Mouse (Mus musculus) layer of hippocampus, adult 2 months (tissue): Measurements from ENCODE around the gene Dcun1d4. TPM values are rescaled to one million over a fixed set of nuclear protein-coding genes. Genes with fewer than 3 reads are reported as not detected.
"Not testable (repeated sequence)": the region's sequence is repeated elsewhere in the genome, so short reads cannot be mapped to it uniquely, and the experiment has no call there.

Experiments used
- DNase-seq, 2 experiments: peaks; one replicate each; pipeline ENCODE4 v3.0.0; 2022; ENCODE audit warnings: low spot score in 2 of 2
- H3K27ac ChIP-seq: fragments of 200-600 bp; 2 replicates; pipeline ENCODE4 v1.8.1; 2022
- H3K4me3 ChIP-seq: fragments of 200-600 bp; 2 replicates; pipeline ENCODE4 v1.8.1; 2022; ENCODE audit warnings: mild to moderate bottlenecking
- CTCF ChIP-seq: fragments of 200-600 bp; conservative IDR thresholded peaks from 2 replicates; pipeline ENCODE4 v1.8.1; 2022; ENCODE audit warnings: antibody characterized with exemption, mild to moderate bottlenecking, moderate library complexity
- long read RNA-seq, 2 experiments: library from polyadenylated mRNA; stranded (forward); transcript quantifications; one replicate each; pipeline ENCODE4 v2.0.0; 2021; ENCODE audit warnings: borderline mapping rate in 2 of 2
- total RNA-seq, 2 experiments: library from RNA; stranded (reverse); gene quantifications; 2 replicates each; pipeline ENCODE4 v1.2.3; 2021

Dcun1d4 gene
- total RNA-seq, result 100 to 1,000 TPM; 124 to 132 TPM
- long read RNA-seq, experiment 1, full-length matches to known transcripts, result 54 of 102 reads
- long read RNA-seq, experiment 1, partial matches to known transcripts, result 5 of 102 reads
- long read RNA-seq, experiment 1, other reads (novel, unspliced or antisense), result 43 of 102 reads
- long read RNA-seq, experiment 2, full-length matches to known transcripts, result 75 of 150 reads
- long read RNA-seq, experiment 2, partial matches to known transcripts, result 3 of 150 reads
- long read RNA-seq, experiment 2, other reads (novel, unspliced or antisense), result 72 of 150 reads

DNA sequence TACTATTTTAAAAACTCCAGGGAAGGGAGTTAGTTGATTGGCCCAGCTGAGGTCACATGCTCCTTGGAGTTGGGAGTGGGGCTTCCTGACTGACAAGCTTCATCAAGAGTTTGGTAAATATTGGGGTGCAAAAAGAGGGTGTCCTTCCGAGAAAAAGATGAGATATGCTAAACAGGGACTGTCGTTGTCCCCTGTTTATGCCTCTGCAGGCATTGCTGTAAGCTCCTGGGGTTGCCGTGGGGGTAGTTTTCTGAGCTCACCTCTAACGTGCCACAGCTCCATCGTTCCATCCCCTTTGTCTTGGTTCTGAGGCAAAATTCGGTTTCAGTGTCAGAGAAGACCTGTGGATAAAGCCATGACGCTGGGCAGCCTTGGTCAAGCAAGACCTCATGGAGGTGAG lies at the start of gene Dcun1d4:
TSS of gene Dcun1d4 (plus strand) at position 301 of the 400 bp plus-strand sequence.
- Histone ChIP-seq H3K27ac (no peak within 1 kb of the TSS), H3K4me3 (no peak within 1 kb of the TSS)
- DNase-seq, result no peak
- no peak for TF ChIP-seq CTCF

- Histone ChIP-seq H3K4me3 (peak overlapping the region; percentile 36), H3K27ac (no peak overlapping the region; the same call in 1 of the 2 replicates)
- DNase-seq, result peak; percentile 84 to 88
- TF ChIP-seq CTCF, result peak; percentile 91
Measured at GRCm38 (mm10) chr5:73431581-73431980, 49.2 kb upstream of the Dcun1d4 start.

DNA sequence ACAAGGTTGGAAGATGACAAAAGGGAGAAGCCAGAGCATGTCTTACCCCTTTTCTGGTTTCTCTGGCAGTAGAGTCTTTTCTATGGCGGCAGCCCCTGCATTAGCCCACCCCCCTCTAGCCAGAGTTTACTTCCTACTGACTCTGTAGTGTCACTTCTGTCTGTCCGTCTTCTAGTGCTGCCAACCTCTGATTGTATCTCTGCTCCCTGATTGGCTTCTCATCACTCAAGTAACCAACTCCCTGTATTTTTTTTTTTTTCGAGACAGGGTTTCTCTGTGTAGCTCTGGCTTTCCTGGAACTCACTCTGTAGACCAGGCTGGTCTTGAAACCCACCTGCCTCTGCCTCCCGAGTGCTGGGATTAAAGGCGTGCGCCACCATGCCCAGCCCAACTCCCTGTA lies 48.0 kb upstream of the Dcun1d4 start:
- H3K4me3 ChIP-seq, result no peak overlapping the region

GRCm38 (mm10) chr5:73434764-73435163 lies 46.0 kb upstream of the Dcun1d4 start:
- no peak for DNase-seq
- no peak for TF ChIP-seq CTCF
- Histone ChIP-seq H3K4me3 (no peak overlapping the region), H3K27ac (no peak overlapping the region)

More for the DNA sequence above, 48.0 kb upstream of the Dcun1d4 start:
- DNase-seq, result no peak
- no peak overlapping the region for H3K27ac ChIP-seq
- no peak for TF ChIP-seq CTCF

DNA sequence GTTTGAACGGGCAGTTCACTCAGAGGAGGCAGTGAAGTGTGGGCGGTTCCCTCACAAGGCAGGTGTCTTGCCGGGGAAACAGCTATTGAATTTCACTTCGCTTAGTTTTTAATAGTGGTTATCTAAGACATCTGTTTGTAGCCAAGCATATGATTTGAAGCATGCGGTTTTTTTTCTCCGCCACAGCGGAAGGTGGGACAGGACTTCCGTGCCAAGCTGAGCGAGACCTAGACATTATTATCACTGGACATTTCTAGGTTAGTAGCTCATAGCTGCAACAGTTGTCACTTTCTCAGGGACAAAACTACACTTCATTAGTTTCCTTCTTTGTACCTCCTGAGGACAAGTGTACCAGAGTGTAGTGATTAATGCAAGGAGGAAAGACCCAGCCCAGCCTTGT lies 38.6 kb upstream of the Dcun1d4 start:
- DNase-seq, result no peak
- H3K27ac ChIP-seq, result no peak overlapping the region
- no peak for TF ChIP-seq CTCF
- no peak overlapping the region for H3K4me3 ChIP-seq

DNA sequence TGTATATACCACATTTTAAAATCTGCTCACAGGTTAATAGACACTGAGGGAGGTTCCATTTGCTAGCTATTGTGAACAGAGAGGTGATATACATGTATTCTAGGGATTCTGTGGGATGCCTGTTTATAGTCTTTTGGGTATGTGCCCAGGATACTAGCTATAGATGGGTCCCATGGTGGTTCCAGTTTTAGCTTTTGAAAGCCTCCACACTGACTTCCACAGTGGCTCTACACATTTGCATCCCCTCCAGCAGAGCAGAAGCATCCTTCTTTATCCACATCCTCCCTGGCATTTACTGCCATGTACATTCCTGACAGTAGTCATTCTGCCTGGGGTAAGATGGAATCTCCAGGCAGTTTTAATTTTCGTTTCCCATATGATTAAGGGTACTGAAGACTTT lies 30.5 kb upstream of the Dcun1d4 start:
- DNase-seq, result no peak
- Histone ChIP-seq H3K4me3 (no peak overlapping the region), H3K27ac (no peak overlapping the region)
- TF ChIP-seq CTCF, result no peak

GRCm38 (mm10) chr5:73454502-73455306 lies 26.1 kb upstream of the Dcun1d4 start:
- DNase-seq, result no peak

DNA sequence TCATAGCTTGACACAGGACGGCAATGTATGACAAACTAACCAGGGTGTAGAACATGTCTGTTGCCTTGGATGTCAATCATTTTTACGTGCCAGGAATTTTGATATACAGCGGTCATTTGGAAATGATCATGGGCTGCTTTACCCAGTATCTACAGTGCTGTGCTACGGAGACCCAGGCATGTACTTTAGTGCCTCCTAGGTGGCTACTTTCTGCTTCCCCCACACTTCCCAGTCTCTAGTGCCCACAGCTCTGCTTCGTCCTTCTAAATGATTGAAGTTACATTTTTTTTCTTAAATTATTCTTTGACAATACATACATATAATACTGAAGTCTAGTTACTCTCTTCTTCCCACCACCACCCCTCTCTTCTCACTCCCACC lies 25.5 kb upstream of the Dcun1d4 start:
- DNase-seq, result no peak
- TF ChIP-seq CTCF, result no peak
- no peak overlapping the region for H3K27ac ChIP-seq

More at GRCm38 (mm10) chr5:73454502-73455306, 26.1 kb upstream of the Dcun1d4 start:
- TF ChIP-seq CTCF, result no peak
- no peak overlapping the region for H3K27ac ChIP-seq
- H3K4me3 ChIP-seq, result no peak overlapping the region

DNA sequence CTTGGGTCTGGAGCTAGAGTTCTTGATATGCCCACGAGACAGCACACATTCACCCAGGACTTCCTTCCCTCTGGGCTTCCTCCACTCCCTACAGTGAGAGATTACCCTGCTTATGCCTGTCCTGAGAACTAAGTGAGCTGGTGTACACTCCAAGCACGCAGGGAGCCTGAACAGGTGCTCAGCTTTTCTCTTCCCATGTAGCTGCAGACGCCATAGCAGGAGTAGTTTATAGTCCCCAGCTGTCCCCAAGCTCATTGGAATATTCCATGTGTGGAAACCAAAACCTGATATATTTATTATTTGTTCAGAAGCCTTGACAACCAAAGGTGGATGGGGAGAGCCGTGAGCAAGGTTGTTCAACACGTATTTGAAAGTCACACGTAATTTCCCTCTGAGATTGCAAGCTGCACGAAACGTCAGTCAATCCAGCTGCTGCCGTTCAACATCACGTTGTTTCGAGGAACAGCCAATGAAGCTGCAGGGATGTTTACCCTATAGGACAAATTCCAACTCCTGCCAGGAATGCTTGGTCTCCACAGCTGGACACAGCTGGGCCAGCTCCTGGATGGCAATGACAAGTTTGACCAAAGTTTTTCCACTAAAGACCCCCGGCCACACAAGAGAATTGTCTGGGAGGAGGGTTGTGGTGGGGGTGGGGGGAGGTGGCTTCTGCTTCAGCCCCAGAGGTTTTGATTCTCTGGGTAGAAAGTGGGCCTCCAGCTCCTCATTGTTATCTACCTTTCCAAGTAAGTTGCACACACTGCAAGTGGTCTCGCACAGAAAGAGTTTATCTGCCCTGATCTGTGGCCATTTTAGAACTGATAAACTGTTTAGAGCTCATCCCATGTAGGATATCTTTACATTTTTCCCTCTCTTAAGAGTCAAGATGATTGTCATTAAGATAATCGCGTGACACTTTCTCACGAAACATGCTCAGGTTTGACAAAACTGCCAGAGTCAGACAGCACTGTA lies 12.1 kb upstream of the Dcun1d4 start:
- no peak for DNase-seq
- H3K27ac ChIP-seq, result no peak overlapping the region
- H3K4me3 ChIP-seq, result no peak overlapping the region
- no peak for TF ChIP-seq CTCF

More for the DNA sequence above, 25.5 kb upstream of the Dcun1d4 start:
- H3K4me3 ChIP-seq, result no peak overlapping the region

GRCm38 (mm10) chr5:73474412-73475405 lies 6.1 kb upstream of the Dcun1d4 start:
- Histone ChIP-seq H3K27ac (no peak overlapping the region), H3K4me3 (no peak overlapping the region)
- no peak for TF ChIP-seq CTCF
- DNase-seq, result no peak

- no peak for DNase-seq
- no peak for TF ChIP-seq CTCF
- Histone ChIP-seq H3K27ac (no peak overlapping the region), H3K4me3 (no peak overlapping the region)
Measured at GRCm38 (mm10) chr5:73481401-73481800, 601 bp downstream of the Dcun1d4 start.

GRCm38 (mm10) chr5:73482381-73482780 lies 1.6 kb downstream of the Dcun1d4 start:
- H3K27ac ChIP-seq, DNase-seq: not testable (repeated sequence)

More at GRCm38 (mm10) chr5:73482381-73482780, 1.6 kb downstream of the Dcun1d4 start:
- not testable (repeated sequence) for H3K4me3 ChIP-seq
